Mouse (Mus musculus) CH12.LX (cell line): ENCODE measurements around the gene Ppox.

Experiments
- CTCF ChIP-seq, 2 experiments: IDR thresholded peaks in 1 of 2; conservative IDR thresholded peaks in 1 of 2; 2 replicates each; pipeline ENCODE4 v1.5.1; 2011 to 2012; ENCODE audit warnings: low read depth in 2 of 2, low read length in 2 of 2, improper control_type of control experiment in 1 of 2, inconsistent platforms in 1 of 2, mild to moderate bottlenecking in 1 of 2, moderate library complexity in 1 of 2
- E2F4 ChIP-seq: IDR thresholded peaks from 2 replicates; pipeline ENCODE4 v1.6.1; 2011; ENCODE audit warnings: low read depth, low read length, improper control_type of control experiment; ENCODE audit not compliant: insufficient replicate concordance
- GABPA ChIP-seq: IDR thresholded peaks from 2 replicates; pipeline ENCODE4 v1.6.1; 2012; ENCODE audit warnings: low read depth, low read length, improper control_type of control experiment, inconsistent platforms; ENCODE audit not compliant: insufficient replicate concordance
- HCFC1 ChIP-seq: IDR thresholded peaks from 2 replicates; pipeline ENCODE4 v1.6.1; 2012; ENCODE audit warnings: low read depth, mild to moderate bottlenecking, inconsistent platforms, low read length, improper control_type of control experiment
- JUN ChIP-seq: IDR thresholded peaks from 2 replicates; pipeline ENCODE4 v1.6.1; 2011; ENCODE audit warnings: low read depth, mild to moderate bottlenecking, low read length, improper control_type of control experiment, moderate library complexity; ENCODE audit not compliant: insufficient read depth
- KAT2A ChIP-seq: IDR thresholded peaks from 2 replicates; pipeline ENCODE4 v1.6.1; 2012; ENCODE audit warnings: low read length, improper control_type of control experiment, inconsistent platforms; ENCODE audit not compliant: insufficient replicate concordance
- MAX ChIP-seq: IDR thresholded peaks from 2 replicates; pipeline ENCODE4 v1.6.1; 2011; ENCODE audit warnings: low read length, improper control_type of control experiment
- MAZ ChIP-seq: IDR thresholded peaks from 2 replicates; pipeline ENCODE4 v1.6.1; 2012; ENCODE audit warnings: low read depth, mild to moderate bottlenecking, inconsistent platforms, low read length, improper control_type of control experiment, moderate library complexity
- NELFE ChIP-seq: IDR thresholded peaks from 2 replicates; pipeline ENCODE4 v1.6.1; 2011; ENCODE audit warnings: low read depth, low read length, improper control_type of control experiment
- POLR2A ChIP-seq: IDR thresholded peaks from 2 replicates; pipeline ENCODE4 v1.6.1; 2011; ENCODE audit warnings: low read depth, mild to moderate bottlenecking, improper control_type of control experiment, low read length
- RAD21 ChIP-seq: IDR thresholded peaks from 2 replicates; pipeline ENCODE4 v1.6.1; 2011; ENCODE audit warnings: low read depth, mild to moderate bottlenecking, low read length, improper control_type of control experiment, moderate library complexity
- SIN3A ChIP-seq: IDR thresholded peaks from 2 replicates; pipeline ENCODE4 v1.6.1; 2012; ENCODE audit warnings: low read length, improper control_type of control experiment, inconsistent platforms
- TCF12 ChIP-seq: IDR thresholded peaks from 2 replicates; pipeline ENCODE4 v1.6.1; 2014; ENCODE audit warnings: low read depth, mild to moderate bottlenecking, inconsistent platforms, low read length, improper control_type of control experiment
- USF1 ChIP-seq: IDR thresholded peaks from 2 replicates; pipeline ENCODE4 v1.6.1; 2014; ENCODE audit warnings: low read depth, mild to moderate bottlenecking, inconsistent platforms, low read length, improper control_type of control experiment

- TF ChIP-seq CTCF (conservative IDR thresholded peaks at IDR 0.05 in 1 of 2, IDR thresholded peaks at IDR 0.05 in 1 of 2; ENCODE audit: low read depth in 2 of 2, low read length in 2 of 2) (no peak), E2F4 (no peak), HCFC1 (no peak), USF1 (no peak), MAX (no peak), JUN (no peak), SIN3A (no peak), NELFE (no peak), POLR2A (no peak), GABPA (no peak), MAZ (no peak), TCF12 (no peak), RAD21 (no peak), KAT2A (no peak)
Measured at GRCm38 (mm10) chr1:171275144-171275734, 5.7 kb downstream of the Ppox start.
